Mouse (Mus musculus): ENCODE results near the gene Atn1. TPM values are rescaled to one million over a fixed set of nuclear protein-coding genes. Genes with fewer than 3 reads are reported as not detected.

Gene Atn1
- polyA plus RNA-seq, 1 experiment from 2014 or later = 100.0 TPM

DNA sequence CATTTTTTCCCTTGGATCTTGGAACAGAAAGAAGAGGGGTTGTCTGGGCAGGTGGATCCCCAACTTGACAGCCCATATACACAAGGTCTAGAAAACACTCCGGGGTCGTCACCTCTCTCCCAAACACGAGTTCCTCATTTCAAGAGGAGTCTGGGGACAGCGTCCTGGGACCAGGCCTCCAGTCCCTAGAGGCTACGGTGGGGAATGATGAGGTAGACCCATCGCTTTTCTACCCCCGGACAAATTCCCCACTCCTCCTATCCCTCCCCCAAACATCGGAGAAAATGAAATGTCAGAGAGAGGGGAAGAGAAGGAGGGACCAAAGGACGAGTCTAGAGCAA is 12.3 kb upstream of the Atn1 start:
- DNase-seq (ENCODE audit: low read depth, low spot score) = no peak
- in situ Hi-C loops (cut with MboI; ENCODE audit: low pct_unique_long_range_greater_than_20kb) = loop anchor here (25.0 kb wide), 1 partner anchor 281 kb away; the partner anchor contains the start of gene C1rl
- CTCF ChIA-PET = no interaction called here
- no peak for TF ChIP-seq CTCF (IDR thresholded peaks at IDR 0.05)
- POLR2A ChIA-PET = no interaction called here
- no peaks in the 10 kb centered on the region for H3K27me3 ChIP-seq
- ATAC-seq = no peak

DNA sequence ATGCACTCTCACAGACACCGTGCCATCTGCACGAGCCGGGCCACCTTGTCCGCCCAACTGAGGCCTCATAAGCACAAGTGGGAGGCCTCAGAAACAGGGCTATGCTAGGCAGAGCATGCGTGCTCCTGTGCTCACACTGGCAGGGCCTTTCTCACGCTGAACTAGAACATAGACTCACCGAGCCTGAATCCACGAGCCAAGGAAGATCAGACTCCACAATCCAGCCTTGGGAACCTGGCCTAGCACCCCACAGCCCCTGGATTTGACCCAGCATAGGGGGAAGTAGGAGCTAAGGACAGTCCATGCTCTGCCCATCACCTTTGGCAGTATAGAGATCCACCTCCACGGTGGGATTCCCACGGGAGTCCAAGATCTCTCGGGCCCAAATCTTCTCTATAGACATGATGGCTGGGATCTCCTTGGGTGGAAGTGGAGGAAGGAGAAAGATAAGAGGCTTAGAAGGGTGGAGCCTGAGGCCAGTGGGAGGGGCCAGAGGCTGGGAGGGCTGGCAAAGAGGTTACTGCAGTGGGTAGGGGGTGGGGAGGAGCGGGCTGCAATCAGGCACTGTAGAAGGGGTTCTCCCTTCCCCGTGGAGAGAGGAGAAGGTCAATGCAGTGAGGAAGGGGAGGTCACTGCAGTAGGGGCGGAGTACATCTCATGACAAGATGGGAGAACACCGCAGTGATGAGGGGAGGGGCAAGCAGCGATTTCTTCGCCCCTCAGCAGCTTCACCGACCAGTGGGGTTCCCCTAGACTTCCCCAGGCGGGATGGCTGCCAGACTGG is 11.8 kb upstream of the Atn1 start:
- no peak for ATAC-seq
- DNase-seq (ENCODE audit: low read depth, low spot score) = no peak
- no peaks in the 10 kb centered on the region for H3K27me3 ChIP-seq
- in situ Hi-C loops (cut with MboI; ENCODE audit: low pct_unique_long_range_greater_than_20kb) = loop anchor here (25.0 kb wide), 1 partner anchor 281 kb away; the partner anchor contains the start of gene C1rl
- TF ChIP-seq CTCF (IDR thresholded peaks at IDR 0.05) = no peak
- CTCF ChIA-PET = no interaction called here
- POLR2A ChIA-PET = no interaction called here

DNA sequence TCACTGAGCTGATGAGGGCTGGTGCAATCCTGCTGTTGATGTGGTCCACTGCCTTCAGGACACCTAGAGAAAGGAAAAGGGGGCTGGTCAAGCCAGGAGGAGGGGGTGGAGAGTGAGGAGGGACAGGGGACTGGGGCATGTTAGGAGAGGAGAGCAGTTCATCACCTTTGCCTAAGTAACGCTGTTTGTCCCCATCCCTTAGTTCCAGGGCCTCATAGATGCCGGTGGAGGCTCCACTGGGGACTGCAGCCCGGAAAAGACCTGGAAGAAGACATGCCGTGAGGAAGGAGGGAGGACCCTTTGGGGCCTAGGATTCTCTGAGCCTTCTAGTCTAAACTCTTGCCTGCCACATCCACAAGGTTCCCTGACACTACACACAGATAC is 11.2 kb upstream of the Atn1 start:
- DNase-seq (ENCODE audit: low read depth, low spot score) = no peak
- CTCF ChIA-PET = no interaction called here
- no peak for TF ChIP-seq CTCF (IDR thresholded peaks at IDR 0.05)
- ATAC-seq = no peak
- no peaks in the 10 kb centered on the region for H3K27me3 ChIP-seq
- in situ Hi-C loops (cut with MboI; ENCODE audit: low pct_unique_long_range_greater_than_20kb) = loop anchor here (25.0 kb wide), 1 partner anchor 280 kb away; the partner anchor contains the start of gene C1rl
- POLR2A ChIA-PET = no interaction called here

DNA sequence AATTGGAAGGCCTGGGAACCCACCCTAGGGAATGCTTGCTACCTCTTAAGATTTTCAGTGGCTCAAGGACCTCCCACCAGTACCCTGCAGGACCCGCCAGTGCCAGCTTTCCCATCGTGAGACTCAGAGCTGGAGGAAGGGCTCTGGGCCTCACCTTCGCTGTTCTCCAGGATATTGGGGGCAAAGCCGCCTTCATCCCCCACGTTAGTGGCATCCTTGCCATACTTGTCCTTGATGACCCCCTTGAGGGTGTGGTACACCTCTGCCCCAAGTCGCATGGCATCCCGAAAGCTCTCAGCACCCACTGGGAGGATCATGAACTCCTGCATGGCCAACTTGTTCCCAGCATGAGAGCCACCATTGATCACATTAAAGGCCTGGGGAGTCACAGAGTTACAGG is 9.6 kb upstream of the Atn1 start:
- DNase-seq (ENCODE audit: low read depth, low spot score) (no peak), ATAC-seq (no peak)
- POLR2A ChIA-PET = no interaction called here
- CTCF ChIA-PET = no interaction called here
- in situ Hi-C loops (cut with MboI; ENCODE audit: low pct_unique_long_range_greater_than_20kb) = loop anchor here (25.0 kb wide), 1 partner anchor 279 kb away; the partner anchor contains the start of gene C1rl
- TF ChIP-seq CTCF (IDR thresholded peaks at IDR 0.05) = no peak
- no peaks in the 10 kb centered on the region for H3K27me3 ChIP-seq

DNA sequence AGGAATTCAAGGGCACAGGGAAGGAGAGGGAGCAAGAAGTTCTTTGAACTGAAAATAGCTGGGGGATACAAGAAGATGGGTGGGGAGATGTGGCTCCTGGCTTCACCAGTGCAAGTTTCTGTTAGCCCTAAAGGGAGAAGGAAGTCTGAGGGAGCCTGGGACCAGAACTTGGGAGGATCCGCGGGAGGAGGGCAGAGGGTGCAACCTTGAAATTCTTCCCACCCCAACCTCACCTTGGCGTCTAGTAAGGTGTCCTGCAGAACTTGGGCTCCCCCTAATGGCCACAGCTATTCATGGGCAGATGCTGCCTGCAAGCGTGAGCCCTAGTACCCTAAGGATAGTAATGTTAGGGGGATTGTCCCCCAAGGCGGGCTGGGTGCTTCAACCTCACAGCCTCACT is 2.9 kb upstream of the Atn1 start:
- ChIA-PET POLR2A (interaction anchor here (0.6 to 3.5 kb wide), 8 partner anchors 15 to 1885 kb away, joined by 3 to 25 read pairs (median 3); partner anchors contain the start of gene Necap1), CTCF (interaction anchor here (0.9 to 3.2 kb wide), 17 partner anchors 14 to 122 kb away, joined by 3 to 19 read pairs (median 4); partner anchors contain the start of genes Emg1, Grcc10, Lpcat3 and Lrrc23)
- peak; percentile 23 for ATAC-seq
- DNase-seq (ENCODE audit: low read depth, low spot score) = peak; percentile 61
- TF ChIP-seq CTCF (IDR thresholded peaks at IDR 0.05) = no peak
- H3K27me3 ChIP-seq = no peaks in the 10 kb centered on the region
- in situ Hi-C loops (cut with MboI; ENCODE audit: low pct_unique_long_range_greater_than_20kb) = loop anchor here (25.0 kb wide), 1 partner anchor 272 kb away; the partner anchor contains the start of gene C1rl

DNA sequence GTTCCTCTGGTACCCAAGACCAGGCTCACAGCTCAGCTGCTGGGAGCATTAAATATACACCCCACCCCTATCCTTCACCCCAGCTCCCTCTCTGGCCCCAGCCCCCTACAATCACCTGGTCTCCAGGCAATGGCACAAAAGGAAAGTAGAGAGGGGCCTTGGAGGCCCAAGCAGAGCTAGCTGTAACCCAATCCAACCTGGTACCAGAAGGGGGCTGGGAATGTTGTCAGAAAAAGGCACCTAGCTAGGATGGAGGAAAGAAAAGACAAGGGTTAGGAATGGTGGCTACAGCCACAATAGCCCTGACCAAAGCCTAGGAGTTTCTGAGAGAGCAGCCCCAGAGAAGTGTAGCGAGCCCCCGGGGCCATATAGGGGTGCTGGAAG is 2.5 kb upstream of the Atn1 start:
- in situ Hi-C loops (cut with MboI; ENCODE audit: low pct_unique_long_range_greater_than_20kb) = loop anchor here (25.0 kb wide), 1 partner anchor 272 kb away; the partner anchor contains the start of gene C1rl
- ATAC-seq (no peak), DNase-seq (ENCODE audit: low read depth, low spot score) (no peak)
- no peaks in the 10 kb centered on the region for H3K27me3 ChIP-seq
- TF ChIP-seq CTCF (IDR thresholded peaks at IDR 0.05) = no peak
- POLR2A ChIA-PET = interaction anchor here (0.6 to 3.5 kb wide), 9 partner anchors 14 to 1885 kb away, joined by 3 to 25 read pairs (median 3); partner anchors contain the start of gene Necap1
- CTCF ChIA-PET = interaction anchor here (0.9 to 3.2 kb wide), 18 partner anchors 14 to 121 kb away, joined by 3 to 19 read pairs (median 4); partner anchors contain the start of genes Emg1, Grcc10, Lpcat3 and Lrrc23

DNA sequence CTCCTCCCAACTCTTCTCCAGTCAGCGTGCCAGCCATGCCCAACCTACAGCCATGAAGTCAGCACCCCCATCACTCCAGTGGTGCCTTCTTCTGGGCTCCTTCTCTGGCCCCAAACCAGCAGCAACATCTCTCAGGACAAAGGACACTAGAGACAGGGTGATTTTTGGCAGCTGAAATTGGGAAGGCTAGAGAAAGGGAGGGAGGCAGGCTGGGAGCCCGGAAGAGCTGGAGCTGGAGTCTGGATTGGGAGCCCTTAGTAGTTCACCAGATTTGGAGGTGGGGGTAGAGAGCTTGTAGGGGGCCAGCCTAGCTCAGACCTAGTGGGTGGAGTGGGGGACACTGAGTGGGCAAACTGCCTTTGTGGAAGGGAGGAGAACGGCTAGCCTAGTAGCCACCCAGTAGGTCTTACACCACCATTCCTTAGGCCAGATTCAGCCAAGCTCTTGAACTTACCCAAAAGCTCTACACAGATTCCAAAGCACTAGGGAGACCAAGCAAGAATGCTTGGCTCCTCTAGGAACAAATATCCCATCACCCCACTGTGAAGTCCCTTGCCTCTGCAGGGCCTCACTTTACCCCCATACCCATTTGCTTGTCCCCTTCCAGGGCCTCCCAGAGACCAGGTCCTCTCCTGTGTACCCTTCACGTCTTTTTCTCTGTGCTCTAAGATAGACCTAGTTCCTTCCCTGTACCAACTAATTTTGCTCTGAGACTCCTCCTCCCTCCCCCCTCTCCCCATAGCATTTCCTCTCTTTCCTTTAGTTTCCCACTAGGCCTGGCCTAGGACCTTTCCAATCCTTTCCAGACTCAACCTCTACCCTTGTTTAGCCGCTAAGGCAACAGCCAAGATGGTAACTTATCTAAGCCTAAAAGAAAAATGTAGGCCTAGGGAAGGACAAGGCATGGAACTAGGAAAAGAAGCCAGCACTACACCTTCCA is 1.9 kb upstream of the Atn1 start:
- no peak for ATAC-seq
- ChIA-PET CTCF (interaction anchor here (1.0 to 3.2 kb wide), 9 partner anchors 13 to 95 kb away, joined by 3 to 19 read pairs (median 4); partner anchors contain the start of genes Grcc10 and Lpcat3), POLR2A (interaction anchor here (0.6 to 3.5 kb wide), 8 partner anchors 14 to 1884 kb away, joined by 3 to 25 read pairs (median 4); partner anchors contain the start of genes Grcc10 and Necap1)
- H3K27me3 ChIP-seq = no peaks in the 10 kb centered on the region
- TF ChIP-seq CTCF (IDR thresholded peaks at IDR 0.05) = no peak
- DNase-seq (ENCODE audit: low read depth, low spot score) = no peak
- in situ Hi-C loops (cut with MboI; ENCODE audit: low pct_unique_long_range_greater_than_20kb) = loop anchor here (25.0 kb wide), 1 partner anchor 271 kb away; the partner anchor contains the start of gene C1rl

DNA sequence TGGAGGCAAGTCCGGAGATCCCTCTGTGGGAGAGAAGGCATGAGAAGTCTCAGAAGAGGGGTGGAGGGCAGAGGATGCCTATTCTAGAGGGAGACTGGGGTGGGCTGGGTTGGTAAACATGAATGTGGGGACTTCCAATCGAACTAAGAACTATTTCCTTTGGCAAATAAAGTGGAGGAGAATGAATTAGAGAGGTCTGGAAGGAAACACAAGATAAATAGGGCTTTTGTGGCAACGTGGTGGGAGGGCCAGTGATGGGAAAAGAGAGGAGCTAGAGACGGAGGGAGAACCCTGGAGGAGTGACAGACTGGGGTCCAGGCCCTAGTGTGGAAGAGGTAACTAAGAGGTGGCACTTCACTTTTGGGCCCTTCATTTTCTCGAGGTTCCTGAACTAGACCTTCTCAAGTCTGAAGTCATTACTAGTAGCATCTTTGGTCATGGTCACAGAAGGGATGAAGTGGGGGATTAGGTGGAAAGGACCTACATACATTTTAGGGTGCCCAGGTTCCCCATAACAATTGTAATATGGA is 1.1 kb upstream of the Atn1 start:
- DNase-seq (ENCODE audit: low read depth, low spot score) (no peak), ATAC-seq (no peak)
- ChIA-PET CTCF (interaction anchor here (1.0 to 3.2 kb wide), 5 partner anchors 13 to 48 kb away, joined by 3 to 19 read pairs (median 7); partner anchors contain the start of gene Grcc10), POLR2A (interaction anchor here (0.6 to 3.5 kb wide), 6 partner anchors 13 to 63 kb away, joined by 3 to 25 read pairs (median 6); partner anchors contain the start of gene Grcc10)
- in situ Hi-C loops (cut with MboI; ENCODE audit: low pct_unique_long_range_greater_than_20kb) = loop anchor here (25.0 kb wide), 1 partner anchor 270 kb away; the partner anchor contains the start of gene C1rl
- no peaks in the 10 kb centered on the region for H3K27me3 ChIP-seq
- TF ChIP-seq CTCF (IDR thresholded peaks at IDR 0.05) = no peak

DNA sequence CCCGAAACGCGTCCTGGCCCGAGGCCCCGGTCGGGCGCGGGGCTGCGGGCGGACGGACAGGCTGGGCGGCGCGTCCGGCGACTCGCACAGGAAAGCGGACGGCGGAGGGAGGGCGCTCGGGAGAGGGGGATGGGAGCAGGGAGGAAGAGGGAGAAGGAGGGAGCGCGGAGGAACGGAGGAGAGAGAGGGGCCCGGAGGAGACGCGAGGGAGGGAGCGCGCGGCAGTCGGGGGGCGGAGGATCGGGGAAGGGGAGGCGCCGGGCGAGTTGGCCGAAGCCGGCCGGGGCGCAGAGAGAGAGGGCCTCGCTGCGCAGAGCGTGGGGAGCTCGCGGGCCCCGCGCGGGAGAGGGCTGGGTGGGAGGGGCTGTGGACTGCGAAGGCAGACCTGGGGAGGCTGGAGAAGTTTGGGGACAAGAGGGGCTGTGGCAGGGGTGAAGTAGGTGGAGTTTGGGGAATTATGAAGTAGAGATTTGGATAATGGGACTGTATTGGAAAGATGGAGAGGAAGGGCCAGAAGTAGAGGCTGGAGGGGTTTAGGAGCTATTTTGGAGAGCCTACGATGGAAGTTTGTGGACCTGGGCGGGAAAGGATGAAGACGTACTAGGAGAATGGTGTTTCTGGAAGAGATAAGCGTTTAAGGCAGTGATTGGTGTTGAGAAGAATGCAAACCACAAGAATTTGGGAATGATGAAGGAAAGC is 477 bp upstream of the Atn1 start:
- peak; percentile 49 for ATAC-seq
- TF ChIP-seq CTCF (IDR thresholded peaks at IDR 0.05) = no peak
- CTCF ChIA-PET = interaction anchor here (3.2 kb wide), 1 partner anchor 12 kb away, joined by 19 read pairs; no protein-coding TSS in a partner anchor
- H3K27me3 ChIP-seq = no peaks in the 10 kb centered on the region
- no peak for DNase-seq (ENCODE audit: low read depth, low spot score)
- POLR2A ChIA-PET = interaction anchor here (0.6 to 3.5 kb wide), 6 partner anchors 10 to 63 kb away, joined by 3 to 25 read pairs (median 6); partner anchors contain the start of gene Grcc10
- in situ Hi-C loops (cut with MboI; ENCODE audit: low pct_unique_long_range_greater_than_20kb) = loop anchor here (25.0 kb wide), 1 partner anchor 270 kb away; the partner anchor contains the start of gene C1rl
